Mouse (Mus musculus): ENCODE results near the gene Purb.

GRCm38 (mm10) chr11:6456083-6456482 is 19.6 kb downstream of the Purb start:
- TF ChIP-seq CTCF (IDR thresholded peaks at IDR 0.05; ENCODE audit: low read depth, low read length), result no peak
- TF ChIP-seq POLR2A (IDR thresholded peaks at IDR 0.05; ENCODE audit: borderline replicate concordance, low read depth, low read length), result no peak
